Mouse (Mus musculus) 3134 (cell line): Measurements from ENCODE around the gene Gm136.

ENCODE experiments used
- DNase-seq: peaks from one replicate; pipeline ENCODE4 v3.0.0-alpha.2; 2011; ENCODE audit warnings: low spot score; ENCODE audit not compliant: insufficient read length; ENCODE audit errors: extremely low read depth

Gene Gm136

GRCm38 (mm10) chr4:34719421-34719820, 36.6 kb downstream of the Gm136 start:
- DNase-seq: no peak

GRCm38 (mm10) chr4:34715062-34715461, 41.0 kb downstream of the Gm136 start:
- no peak for DNase-seq

GRCm38 (mm10) chr4:34708127-34708526, 47.9 kb downstream of the Gm136 start:
- DNase-seq: no peak

GRCm38 (mm10) chr4:34707248-34707647, 48.8 kb downstream of the Gm136 start:
- no peak for DNase-seq

- no peak for DNase-seq
These were observed 53.0 kb downstream of the Gm136 start for GRCm38 (mm10) chr4:34703029-34703428.

GRCm38 (mm10) chr4:34702231-34702630, 53.8 kb downstream of the Gm136 start:
- no peak for DNase-seq

- DNase-seq: peak; percentile 39
These were observed 54.5 kb downstream of the Gm136 start for GRCm38 (mm10) chr4:34701528-34701927.
